Mouse (Mus musculus) left cerebral cortex, postnatal 4 days (tissue): ENCODE results near the gene Lclat1. TPM values are rescaled to one million over a fixed set of nuclear protein-coding genes. Genes with fewer than 3 reads are reported as not detected.
"Not testable (repeated sequence)": the region's sequence is repeated elsewhere in the genome, so short reads cannot be mapped to it uniquely, and the experiment has no call there.

ENCODE experiments used
- DNase-seq: peaks from one replicate; pipeline ENCODE4 v3.0.0-alpha.2; 2022
- intact Hi-C: fragments of 180-260 bp; cut with DNase I; formaldehyde crosslinking; loops from one replicate; pipeline ENCODE4 v1.15.1; 2025
- total RNA-seq, 2 experiments: library from RNA; stranded (reverse); gene quantifications; 2 replicates each; pipeline ENCODE4 v1.2.3; 2021

The Lclat1 gene
- total RNA-seq, 2 experiments from 2014 or later: 28.8 to 33.3 TPM

DNA sequence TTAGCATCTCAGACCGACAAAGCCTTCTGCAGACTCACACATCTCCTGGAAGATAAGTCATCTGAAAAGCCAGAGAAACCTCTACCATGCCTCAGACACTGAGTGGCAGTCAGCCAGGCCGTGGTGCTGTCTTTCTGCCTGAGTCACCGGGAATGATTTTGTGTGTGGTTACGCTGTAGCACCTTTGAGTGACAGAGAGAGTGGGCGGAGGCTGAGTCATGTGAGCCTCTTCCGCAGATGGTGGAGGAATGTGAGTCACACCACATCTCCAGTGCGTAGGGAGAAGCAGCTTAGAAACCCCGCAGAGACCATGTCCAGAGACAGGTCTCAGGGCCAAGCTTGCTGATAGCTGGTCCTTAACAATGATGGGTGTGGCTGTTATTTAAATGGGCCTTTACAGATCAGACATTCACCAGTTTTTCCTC is 155.3 kb downstream of the Lclat1 start:
- intact Hi-C loops: no loop called here

DNA sequence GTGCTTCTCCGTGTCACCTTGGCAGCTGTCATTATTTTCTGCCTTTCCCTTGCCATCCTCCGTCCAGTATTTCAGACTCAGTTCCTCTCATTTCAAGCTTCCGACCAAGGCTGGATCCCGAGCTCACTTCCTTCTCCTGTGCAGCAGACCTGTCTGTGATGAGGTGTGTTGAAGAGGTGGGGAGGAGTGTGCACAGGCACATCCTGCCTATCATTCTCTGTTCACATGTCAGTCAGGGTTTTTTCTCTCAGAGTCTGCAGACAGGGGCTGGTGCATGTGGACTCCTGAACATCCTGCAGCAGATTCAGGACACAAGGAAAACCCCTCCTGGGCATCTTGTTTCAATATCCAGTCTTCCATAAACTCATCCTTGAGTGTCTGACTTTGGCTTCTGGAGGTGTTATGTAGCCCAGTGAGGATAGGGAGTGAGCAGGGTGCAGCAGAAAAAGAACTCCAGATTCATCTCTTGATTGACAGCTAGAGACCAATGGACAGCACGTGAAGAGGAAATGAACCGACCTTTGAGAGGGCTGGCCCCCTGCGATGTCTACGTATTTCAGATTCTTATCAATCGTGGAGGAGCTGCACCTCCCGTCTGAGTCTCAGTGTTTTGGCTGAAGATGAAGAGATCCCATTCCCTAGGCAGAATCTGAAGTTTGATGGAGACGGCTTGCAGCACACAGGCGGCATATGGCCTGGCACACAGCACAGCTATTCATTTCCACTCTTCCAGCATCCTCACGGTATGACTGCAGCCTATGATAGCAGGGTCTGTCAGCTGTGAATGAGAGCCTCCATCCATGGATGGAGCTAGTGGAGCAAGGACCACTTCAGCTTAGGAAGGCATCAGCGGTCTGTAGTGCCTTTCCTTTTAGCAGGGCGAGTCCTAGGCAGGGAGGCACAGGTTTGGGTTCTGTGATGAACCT is 163.3 kb downstream of the Lclat1 start:
- DNase-seq: peak; percentile 29

More for the DNA sequence above, 155.3 kb downstream of the Lclat1 start:
- DNase-seq: no peak

DNA sequence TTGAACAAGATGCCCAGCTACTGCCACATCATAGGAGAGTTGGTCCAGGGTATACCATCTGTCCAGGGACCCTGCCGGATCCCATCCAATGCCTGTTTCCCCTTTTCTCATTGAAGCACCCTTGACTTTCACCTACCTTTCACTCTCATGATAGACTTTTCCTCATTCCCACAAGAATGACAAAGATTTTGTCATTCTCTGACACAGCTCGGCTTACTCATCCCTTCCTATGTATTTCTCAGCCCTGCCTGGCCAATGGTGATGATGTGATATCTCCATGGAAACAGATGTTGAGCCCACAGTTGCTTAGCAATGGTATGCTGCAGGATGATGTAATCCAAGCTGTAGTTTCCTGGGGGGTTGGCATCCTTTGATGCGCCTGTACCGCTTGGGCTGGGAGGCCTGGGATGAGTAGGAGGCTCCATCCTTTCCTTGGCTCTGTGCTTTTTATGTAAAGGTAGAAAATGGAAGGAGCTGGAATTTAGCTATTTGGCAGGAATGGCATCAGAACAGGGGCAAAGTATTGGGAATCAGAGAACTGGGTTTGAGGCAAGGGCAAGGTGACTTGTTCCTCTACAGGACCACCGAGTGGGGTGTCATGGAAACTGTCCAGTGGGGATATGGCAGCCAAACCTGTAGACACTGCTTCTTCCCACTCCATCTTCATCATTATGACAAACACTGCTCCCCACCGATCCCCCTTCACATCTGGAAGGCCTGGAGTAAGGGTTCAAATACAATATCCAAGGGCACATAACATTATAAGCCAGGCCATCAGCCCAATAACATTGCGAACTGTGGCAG is 164.2 kb downstream of the Lclat1 start:
- peak; percentile 15 for DNase-seq
- intact Hi-C loops: no loop called here

More for the DNA sequence above, 163.3 kb downstream of the Lclat1 start:
- intact Hi-C loops: no loop called here

DNA sequence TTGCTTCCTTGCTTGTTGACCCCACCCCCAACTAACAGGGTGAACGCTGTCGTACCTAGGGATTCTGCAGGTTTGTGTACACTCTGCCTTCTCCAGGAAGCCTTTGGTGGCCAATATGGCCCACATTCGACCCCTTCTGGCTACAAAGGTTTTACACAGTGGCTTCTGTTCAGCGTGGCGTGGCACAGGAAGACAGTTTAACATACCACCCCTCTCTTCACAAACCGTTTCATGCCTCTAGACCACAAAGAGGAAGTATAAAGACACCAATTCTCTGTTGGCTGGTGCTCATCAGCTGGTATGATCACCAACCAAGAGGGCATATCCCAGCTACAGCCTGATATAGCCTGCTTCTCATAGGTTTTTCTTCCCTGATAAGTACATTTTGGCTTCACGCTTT is 166.0 kb downstream of the Lclat1 start:
- intact Hi-C loops: no loop called here
- DNase-seq: no peak

DNA sequence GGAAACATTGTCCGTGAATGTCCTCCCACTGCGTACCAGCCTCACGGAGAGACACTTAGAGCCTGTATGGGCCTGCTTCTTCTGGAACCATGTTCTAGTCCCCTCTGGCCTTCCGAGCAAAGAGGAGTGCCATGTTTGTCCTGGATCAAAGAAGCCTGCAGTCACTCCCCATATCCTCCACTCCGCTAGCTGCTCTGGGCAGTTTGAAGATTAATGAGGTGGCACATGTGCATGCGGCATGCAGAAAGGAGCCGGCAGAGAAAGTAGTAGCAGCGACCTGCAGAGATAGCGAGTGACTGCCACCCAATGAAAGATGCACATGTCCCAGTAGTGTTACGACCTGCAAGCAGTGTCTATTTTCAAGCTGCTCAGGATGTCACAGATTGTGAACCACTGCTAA is 167.3 kb downstream of the Lclat1 start:
- DNase-seq: no peak
- intact Hi-C loops: no loop called here

DNA sequence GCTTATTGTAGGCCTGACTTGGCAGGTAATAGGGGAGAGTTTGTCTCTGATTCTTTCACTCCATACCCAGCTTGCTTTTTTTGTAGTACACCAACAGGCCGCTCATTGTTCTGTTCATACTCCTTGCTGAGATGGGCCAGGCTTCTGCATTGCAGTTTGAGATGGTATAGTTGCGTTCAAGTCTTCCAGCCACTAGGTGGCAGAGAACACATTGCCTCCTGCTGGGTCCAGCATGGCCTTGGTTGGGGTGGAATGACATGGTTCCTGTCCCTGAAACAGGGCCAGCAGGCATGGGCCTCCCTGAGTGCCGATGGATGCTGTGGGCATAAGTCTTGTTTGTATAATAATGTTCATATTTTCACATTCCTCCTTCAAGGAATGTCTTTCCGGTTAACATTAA is 170.0 kb downstream of the Lclat1 start:
- no peak for DNase-seq
- intact Hi-C loops: no loop called here

DNA sequence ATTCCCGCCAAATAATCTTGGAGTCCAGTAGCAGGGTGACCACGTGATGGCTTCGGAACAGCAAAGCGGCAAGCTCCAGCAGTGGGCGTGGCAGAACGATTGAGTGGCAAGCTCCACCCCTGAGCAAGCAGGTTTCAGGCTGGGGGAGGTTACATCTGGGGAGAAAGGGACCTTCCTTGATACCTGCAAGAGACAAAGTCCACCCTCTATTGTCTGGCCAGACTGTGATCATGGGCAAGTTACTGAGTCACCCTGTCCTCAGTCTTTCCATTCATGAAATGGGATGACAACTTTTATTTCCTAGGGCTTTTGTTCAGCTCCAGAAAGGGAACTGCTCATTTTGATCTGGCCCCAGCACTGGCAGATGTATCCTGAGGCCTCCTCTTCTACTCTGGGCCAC is 174.9 kb downstream of the Lclat1 start:
- intact Hi-C loops: not testable (repeated sequence)

DNA sequence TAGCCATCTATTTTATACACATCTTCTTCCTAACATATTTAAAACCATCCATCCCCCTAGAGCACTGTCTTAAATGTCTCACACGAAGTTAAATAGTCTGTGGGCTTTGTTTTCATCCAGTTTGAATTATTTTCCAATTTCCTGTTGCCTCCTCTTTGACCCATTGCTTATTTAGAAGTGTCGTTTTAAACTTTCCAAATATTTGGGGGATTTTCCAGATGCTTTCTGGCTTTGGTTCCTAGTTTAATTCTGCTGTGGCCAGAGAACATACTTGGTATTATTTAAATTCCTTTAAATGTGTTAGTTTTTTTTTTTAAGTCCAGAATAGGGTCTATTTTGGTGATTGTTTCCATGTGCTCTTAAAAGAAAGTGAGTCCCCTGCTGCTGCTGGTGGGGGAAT is 176.5 kb downstream of the Lclat1 start:
- DNase-seq: no peak
- intact Hi-C loops: no loop called here

More for the DNA sequence above, 174.9 kb downstream of the Lclat1 start:
- not testable (repeated sequence) for DNase-seq

Other genes starting within 250 kb of the Lclat1 start
- 10 to 100 TPM; 54.3 to 54.9 TPM for gene Lbh, start 189.7 kb upstream of the Lclat1 start, total RNA-seq